Mouse (Mus musculus) lung, postnatal 25 days (tissue): Measurements from ENCODE around the gene Olfr1128.
"Not testable (repeated sequence)": the region's sequence is repeated elsewhere in the genome, so short reads cannot be mapped to it uniquely, and the experiment has no call there.

Experiments
- DNase-seq: peaks from one replicate; pipeline ENCODE4 v3.0.0; 2022; ENCODE audit warnings: low spot score

Olfr1128 gene

GRCm38 (mm10) chr2:87545442-87545841 lies at the start of gene Olfr1128:
Olfr1128 (minus strand) TSS chr2:87545542.
- no peak for DNase-seq

GRCm38 (mm10) chr2:87573602-87574001 lies 28.3 kb upstream of the Olfr1128 start, which contains the start of gene Olfr1129:
Olfr1129 (plus strand) TSS chr2:87573902.
- DNase-seq, result not testable (repeated sequence)

GRCm38 (mm10) chr2:87534826-87535225 lies 10.5 kb downstream of the Olfr1128 start:
- DNase-seq, result no peak

- no peak for DNase-seq
These were observed 13.8 kb downstream of the Olfr1128 start, which contains the start of gene Olfr153 for GRCm38 (mm10) chr2:87531496-87531895. Olfr153 (plus strand) TSS chr2:87531796.

GRCm38 (mm10) chr2:87525899-87526616 lies 19.3 kb downstream of the Olfr1128 start:
- not testable (repeated sequence) for DNase-seq

GRCm38 (mm10) chr2:87520651-87521050 lies 24.7 kb downstream of the Olfr1128 start:
- DNase-seq, result no peak

GRCm38 (mm10) chr2:87516581-87516980 lies 28.8 kb downstream of the Olfr1128 start:
- DNase-seq, result no peak

- DNase-seq, result no peak
These were observed 29.8 kb downstream of the Olfr1128 start for GRCm38 (mm10) chr2:87515457-87516060.

- DNase-seq, result no peak
These were observed 30.3 kb downstream of the Olfr1128 start for GRCm38 (mm10) chr2:87515046-87515445.

GRCm38 (mm10) chr2:87506265-87506664 lies 39.1 kb downstream of the Olfr1128 start, which contains the start of gene Pramel6:
Pramel6 (plus strand) TSS chr2:87506565.
- DNase-seq, result no peak

GRCm38 (mm10) chr2:87496993-87497392 lies 48.3 kb downstream of the Olfr1128 start, which contains the start of gene Pramel7:
Pramel7 (minus strand) TSS chr2:87497093.
- not testable (repeated sequence) for DNase-seq
